Mouse (Mus musculus) urinary bladder, adult 2 months (tissue): ENCODE results near the gene Hoxc9. TPM values are rescaled to one million over a fixed set of nuclear protein-coding genes. Genes with fewer than 3 reads are reported as not detected.

Experiments
- DNase-seq: peaks from one replicate; pipeline ENCODE4 v3.0.0; 2022; ENCODE audit warnings: low spot score
- polyA plus RNA-seq: library from polyadenylated mRNA; depleted of rRNA; stranded (reverse); fragments of >200 nt; gene quantifications from 2 replicates; pipeline ENCODE4 v1.2.3, GENCODE M21; 2012; rRNA removed

Gene Hoxc9
- polyA plus RNA-seq: 0.36 and 0.46 TPM in 2 replicates

- DNase-seq: peak; percentile 21
These were observed at the start of gene Hoxc9 for GRCm38 (mm10) chr15:102976171-102976570. Gene Hoxc9, plus strand, starts transcription at chr15:102976439.

DNA sequence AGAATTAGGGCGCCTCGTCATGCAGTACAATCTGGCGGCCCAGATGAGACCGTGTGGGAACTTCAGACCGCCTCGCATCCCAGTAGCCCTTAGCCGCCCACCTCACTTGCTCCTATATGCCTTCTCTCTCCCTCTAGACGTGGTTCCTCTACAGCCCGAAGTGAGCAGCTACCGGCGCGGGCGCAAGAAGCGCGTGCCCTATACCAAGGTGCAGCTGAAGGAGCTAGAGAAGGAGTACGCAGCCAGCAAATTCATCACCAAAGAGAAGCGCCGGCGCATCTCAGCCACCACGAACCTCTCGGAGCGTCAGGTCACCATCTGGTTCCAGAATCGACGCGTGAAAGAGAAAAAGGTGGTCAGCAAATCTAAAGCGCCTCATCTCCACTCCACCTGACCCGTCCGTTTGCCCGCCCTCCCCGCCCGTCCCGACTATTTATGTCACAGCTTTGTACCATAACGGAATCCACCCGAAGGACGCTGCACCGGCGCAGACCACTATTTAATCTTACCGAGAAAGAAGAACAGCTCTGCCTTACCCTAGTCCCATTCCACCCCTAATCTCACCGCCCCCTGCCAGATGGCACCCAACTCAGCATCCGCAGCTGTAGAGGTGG, 49.1 kb upstream of the Hoxc9 start:
- DNase-seq: no peak

GRCm38 (mm10) chr15:102931706-102932358, 44.4 kb upstream of the Hoxc9 start:
- DNase-seq: no peak

DNA sequence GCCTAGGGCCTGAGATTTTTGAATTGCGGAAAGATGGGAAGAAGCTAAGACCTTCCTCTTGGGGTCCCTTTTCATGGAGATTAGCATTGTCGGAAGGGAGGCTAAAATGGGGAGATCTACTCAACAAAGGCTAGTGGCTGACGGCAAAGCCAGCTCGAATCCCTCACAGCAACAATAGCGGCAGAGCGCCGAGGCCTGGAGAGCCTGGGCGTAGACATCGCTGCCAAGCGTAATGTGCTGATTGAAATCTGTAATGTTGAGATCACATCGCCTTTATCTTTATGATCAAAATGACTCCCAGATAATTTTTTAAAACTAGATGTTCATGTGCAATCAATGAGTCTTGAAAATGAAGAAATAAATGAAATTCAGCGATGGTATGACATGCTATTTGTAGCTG, 41.8 kb upstream of the Hoxc9 start:
- no peak for DNase-seq

DNA sequence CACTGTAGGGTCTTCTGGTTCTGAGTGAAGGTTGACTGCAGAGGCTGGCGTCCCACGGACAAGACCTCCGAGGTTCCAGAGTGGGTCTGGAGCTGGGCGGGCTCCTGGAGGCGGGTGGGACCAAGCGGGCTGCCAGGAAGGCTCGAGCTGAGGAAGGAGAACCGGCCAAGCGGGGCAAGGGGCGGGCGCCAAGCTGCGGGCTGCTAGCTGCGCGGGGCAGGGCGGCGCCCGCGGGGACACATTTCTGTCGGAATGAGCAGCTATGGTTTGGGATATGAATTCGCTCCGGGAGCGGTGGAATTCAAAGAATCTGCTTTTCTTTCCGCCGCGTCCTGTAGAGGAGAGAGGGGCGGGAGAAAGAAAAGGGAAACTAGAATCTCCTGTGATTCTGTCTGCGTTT, 41.3 kb upstream of the Hoxc9 start:
- DNase-seq: no peak

DNA sequence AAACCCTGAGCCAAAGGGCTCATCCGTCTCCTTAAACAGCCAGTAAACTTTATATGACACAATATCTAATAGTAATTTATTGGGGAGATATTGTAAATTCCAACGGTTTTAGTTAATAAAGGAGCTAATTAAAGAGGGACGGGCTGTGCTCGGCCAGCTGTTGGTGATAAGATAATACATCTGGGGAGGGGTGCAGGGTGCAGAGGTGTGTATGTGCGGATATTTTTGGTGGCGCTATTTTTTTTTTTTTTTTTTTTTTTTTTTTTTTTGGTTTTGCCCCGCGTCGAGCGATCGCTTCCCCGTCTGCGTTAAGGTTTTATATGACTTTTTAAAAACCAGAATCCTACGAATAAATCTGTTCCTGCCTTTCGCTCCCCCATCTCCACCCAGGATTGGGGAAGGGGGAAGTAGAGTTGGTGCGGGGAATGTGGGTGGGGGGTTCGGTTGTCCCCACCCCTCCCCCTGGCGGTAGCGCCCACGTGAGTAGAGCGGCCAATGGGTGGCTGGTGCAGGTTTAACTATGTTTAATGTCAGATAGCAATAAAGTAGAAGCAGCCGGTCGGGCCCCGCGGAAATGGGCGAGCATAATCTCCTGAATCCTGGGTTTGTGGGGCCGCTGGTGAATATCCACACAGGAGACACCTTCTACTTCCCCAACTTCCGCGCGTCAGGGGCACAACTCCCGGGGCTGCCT, 39.8 kb upstream of the Hoxc9 start, which contains the start of gene Hoxc12:
Gene Hoxc12, plus strand, starts transcription at position 479 of the 694 bp plus-strand sequence.
- DNase-seq: no peak

GRCm38 (mm10) chr15:102937036-102937666, 39.1 kb upstream of the Hoxc9 start:
- no peak for DNase-seq

DNA sequence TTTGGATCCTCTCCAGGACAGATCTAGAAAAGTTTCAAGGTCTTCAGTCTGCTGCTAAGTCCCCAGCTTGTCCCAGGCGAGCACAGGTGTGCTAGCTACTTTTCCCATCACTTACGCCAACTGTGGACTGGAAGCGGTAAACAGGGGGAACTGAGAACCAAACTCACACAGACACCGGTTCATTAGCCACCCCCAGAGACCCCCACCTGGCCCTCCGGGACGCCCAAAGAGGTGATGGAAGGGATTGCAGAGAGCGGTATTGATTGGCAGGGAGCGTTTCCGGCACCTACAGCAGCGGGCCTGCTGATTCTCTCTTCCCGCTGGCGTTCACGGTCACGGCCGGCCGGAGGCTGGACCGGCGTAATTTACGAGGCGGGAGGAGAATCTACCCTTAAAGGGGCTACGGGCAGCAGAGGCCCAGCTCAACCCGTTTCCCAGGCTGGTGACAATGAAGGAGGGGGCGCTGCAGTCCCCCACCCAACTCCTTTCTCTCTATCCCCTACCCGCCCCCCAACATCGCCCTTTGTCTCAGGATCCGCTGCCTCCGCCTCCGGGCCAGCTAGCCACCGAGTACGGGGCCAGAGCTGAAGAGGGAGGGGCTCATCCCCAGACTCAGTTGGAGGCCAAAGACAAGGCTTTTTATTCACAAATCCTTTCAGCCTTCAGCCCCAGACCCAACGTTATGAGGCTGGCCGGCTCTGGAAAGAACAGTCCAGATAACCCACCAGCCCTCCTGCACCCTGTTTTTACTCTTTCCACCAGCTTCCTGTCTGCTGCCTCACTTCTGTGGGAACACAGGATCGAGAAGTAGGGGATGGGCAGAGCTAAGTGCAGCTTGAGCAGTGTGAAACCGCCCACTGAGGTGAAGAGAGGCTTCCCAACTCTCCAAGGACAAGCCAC, 36.7 kb upstream of the Hoxc9 start:
- no peak for DNase-seq

DNA sequence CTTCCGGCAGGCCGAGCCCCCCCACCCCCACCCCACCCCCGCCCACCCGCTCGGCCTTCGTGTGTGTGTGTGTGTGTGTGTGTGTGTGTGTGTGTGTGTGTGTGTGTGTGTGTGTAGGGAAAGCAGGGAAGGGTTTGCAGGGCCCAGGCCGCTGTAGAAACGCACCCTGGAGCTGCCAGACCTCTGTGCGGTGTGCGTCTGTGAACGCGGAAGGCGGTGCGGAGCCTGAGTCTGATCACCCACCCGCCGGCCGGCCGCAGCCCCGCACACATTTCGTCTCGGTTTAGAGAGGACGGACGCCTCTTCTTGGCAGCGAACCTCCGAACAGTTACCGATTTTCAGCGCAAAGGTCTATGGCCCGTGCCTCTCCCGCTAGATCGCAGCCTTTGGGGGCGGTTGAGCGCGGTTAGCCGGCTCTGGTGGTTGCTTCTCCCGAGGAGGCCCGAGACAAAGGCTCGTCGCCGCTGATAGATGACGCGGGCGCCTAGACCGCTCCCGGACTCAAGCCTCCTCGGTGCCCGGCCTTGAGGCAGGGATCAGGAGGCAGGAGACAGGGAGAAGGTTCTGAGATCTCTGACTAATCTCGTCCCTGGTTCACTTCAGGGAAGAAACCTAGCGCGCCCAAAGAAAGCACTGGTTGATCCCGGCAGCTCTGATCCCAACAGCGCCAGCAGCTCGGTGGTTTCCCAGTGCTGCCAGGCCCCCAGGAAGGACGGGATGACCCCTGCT, 33.3 kb upstream of the Hoxc9 start:
- no peak for DNase-seq

DNA sequence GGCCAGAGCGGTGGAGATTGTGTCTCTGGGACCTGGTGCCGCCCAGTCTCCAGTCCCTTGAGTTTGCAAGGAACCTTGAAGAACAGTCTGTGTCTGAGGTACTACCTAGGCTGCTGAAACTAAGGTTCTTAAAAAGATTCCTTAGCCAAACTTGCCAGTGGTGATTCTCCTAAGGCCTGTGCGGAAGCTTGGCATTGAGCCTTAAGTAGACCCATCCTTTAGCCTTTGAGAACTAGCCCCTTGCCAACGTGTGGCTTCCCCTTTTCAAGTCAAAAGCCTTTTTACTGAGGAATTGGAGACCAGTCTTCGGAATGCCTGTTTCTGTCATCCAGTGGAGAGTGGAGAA, 32.8 kb upstream of the Hoxc9 start:
- DNase-seq: no peak

GRCm38 (mm10) chr15:102945185-102946077, 30.8 kb upstream of the Hoxc9 start:
- DNase-seq: no peak

DNA sequence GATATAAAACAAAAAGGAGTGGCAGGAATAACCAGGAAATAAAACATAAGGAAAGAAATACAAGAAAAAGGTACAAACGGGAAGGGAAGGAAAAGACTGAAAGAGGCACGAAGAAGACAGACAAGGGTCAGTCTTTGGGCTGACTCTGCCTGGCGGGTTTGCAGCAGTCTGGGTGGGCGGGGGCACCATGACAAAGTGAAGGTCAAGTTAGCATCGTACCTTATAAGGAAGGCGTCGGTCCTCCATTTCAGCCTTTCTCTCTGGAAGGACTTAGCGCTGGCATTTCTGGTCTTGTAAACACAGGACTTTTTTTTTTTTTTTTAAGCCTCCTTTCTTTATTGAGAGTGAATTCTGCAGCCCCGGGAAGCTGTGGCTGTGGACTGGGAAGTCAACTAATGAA, 29.0 kb upstream of the Hoxc9 start:
- no peak for DNase-seq

GRCm38 (mm10) chr15:102948842-102949241, 27.4 kb upstream of the Hoxc9 start:
- DNase-seq: no peak

DNA sequence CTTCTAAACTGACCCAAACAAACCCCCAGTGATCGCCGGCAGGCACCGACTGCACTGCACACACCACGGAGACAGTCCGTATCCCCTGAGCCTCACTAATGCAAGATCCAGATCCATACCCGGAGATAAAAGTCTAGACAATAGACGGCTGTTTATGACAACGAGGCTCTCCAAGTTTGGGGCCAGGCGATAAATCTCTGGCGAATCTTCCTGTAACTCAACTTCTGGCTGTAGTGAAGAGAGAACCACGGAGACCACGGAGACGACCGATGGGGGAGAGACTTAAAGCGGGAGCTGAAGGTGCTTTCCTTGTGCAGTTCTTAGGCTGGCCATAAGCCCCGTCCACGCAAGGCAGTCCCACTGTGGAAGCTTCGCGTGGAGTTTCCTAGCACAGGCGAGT, 26.5 kb upstream of the Hoxc9 start:
- no peak for DNase-seq

DNA sequence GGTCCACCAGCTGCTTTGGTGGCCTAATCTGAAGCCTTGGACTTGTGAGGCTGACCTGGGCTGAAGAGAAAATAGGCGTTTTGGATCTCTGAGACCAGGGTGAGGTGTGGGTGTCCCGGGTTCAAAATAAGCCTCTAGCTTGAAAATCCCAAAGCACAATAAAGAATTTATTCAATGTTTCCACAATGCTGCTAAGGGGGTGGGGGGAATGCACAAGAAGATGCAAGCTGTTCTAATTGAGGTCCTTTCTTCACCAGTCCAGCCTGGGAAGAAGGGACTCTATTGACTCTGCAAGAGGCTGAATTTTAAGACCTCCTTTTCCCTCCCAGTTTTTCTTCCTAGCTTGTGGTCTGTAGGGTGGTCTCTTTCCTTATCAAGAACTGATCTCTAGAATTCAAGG, 25.4 kb upstream of the Hoxc9 start:
- DNase-seq: no peak

GRCm38 (mm10) chr15:102953561-102953960, 22.7 kb upstream of the Hoxc9 start:
- no peak for DNase-seq

- DNase-seq: no peak
These were observed 21.8 kb upstream of the Hoxc9 start, which contains the start of gene Hoxc11 for GRCm38 (mm10) chr15:102954192-102955006. Gene Hoxc11, plus strand, starts transcription at chr15:102954427.

- no peak for DNase-seq
These were observed 21.2 kb upstream of the Hoxc9 start for GRCm38 (mm10) chr15:102955007-102955382.
